Mouse (Mus musculus) heart, embryonic 14.5 days (tissue): ENCODE data around the gene Bmp7. TPM values are rescaled to one million over a fixed set of nuclear protein-coding genes. Genes with fewer than 3 reads are reported as not detected.

Experiments
- ATAC-seq: fragments of 200-750 bp; cut with Nextera tagmentation; 2 replicates; pipeline ENCODE4 v1.8.0; 2017; ENCODE audit warnings: low read depth, moderate TSS enrichment; ENCODE audit not compliant: insufficient number of reproducible peaks, insufficient read depth, low FRiP score
- H3K27ac ChIP-seq, 2 experiments: fragments of 200-500 bp in 1 of 2; fragments of 300-500 bp in 1 of 2; sonication (generic) in 1 of 2; replicated peaks in 1 of 2; 2 replicates each; pipeline ENCODE4 v1.5.1; 2012 to 2014; ENCODE audit warnings: low read depth in 2 of 2, low read length in 2 of 2, control low read depth in 1 of 2, mild to moderate bottlenecking in 1 of 2, mixed read lengths in 1 of 2; ENCODE audit not compliant: control insufficient read depth in 1 of 2, insufficient read depth in 1 of 2
- H3K27me3 ChIP-seq: fragments of 300-500 bp; sonication (generic); 2 replicates; pipeline ENCODE4 v1.6.1; 2014; ENCODE audit warnings: mild to moderate bottlenecking, low read length, control low read depth; ENCODE audit not compliant: control insufficient read depth, insufficient read depth
- H3K36me3 ChIP-seq: fragments of 300-500 bp; sonication (generic); 2 replicates; pipeline ENCODE4 v1.6.1; 2014; ENCODE audit warnings: mild to moderate bottlenecking, control low read depth, low read length, mixed read lengths; ENCODE audit not compliant: control insufficient read depth, insufficient read depth
- H3K4me1 ChIP-seq, 2 experiments: fragments of 200-500 bp in 1 of 2; fragments of 300-500 bp in 1 of 2; sonication (generic) in 1 of 2; 2 replicates each; pipeline ENCODE4 v1.6.1; 2012 to 2014; ENCODE audit warnings: low read length in 2 of 2, control low read depth in 1 of 2, mixed read lengths in 1 of 2; ENCODE audit not compliant: control insufficient read depth in 2 of 2, insufficient read depth in 2 of 2
- H3K4me2 ChIP-seq: fragments of 300-500 bp; sonication (generic); 2 replicates; pipeline ENCODE4 v1.6.1; 2014; ENCODE audit warnings: mild to moderate bottlenecking, low read length
- H3K4me3 ChIP-seq, 2 experiments: fragments of 200-500 bp in 1 of 2; fragments of 300-500 bp in 1 of 2; sonication (generic) in 1 of 2; 2 replicates each; pipeline ENCODE4 v1.5.1; 2012 to 2014; ENCODE audit warnings: low read length in 2 of 2, mild to moderate bottlenecking in 2 of 2, control low read depth in 1 of 2, low read depth in 1 of 2, moderate library complexity in 1 of 2; ENCODE audit not compliant: control insufficient read depth in 1 of 2, insufficient read depth in 1 of 2
- H3K9ac ChIP-seq: fragments of 300-500 bp; sonication (generic); 2 replicates; pipeline ENCODE4 v1.6.1; 2014; ENCODE audit warnings: mild to moderate bottlenecking, low read length
- H3K9me3 ChIP-seq: fragments of 300-500 bp; sonication (generic); 2 replicates; pipeline ENCODE4 v1.6.1; 2016; ENCODE audit warnings: low read length, control low read depth; ENCODE audit not compliant: control insufficient read depth
- WGBS: fragments of 180-500 bp; shearing (Covaris S2); extraction: QIAGEN DNeasy Blood & Tissue Kit; methylation state at CpG from one replicate; pipeline ENCODE4 v1.1.7; 2014; 5-methylcytosine and 5-hydroxymethylcytosine counted together
- microRNA-seq: library from miRNA; unstranded; fragments of <30 nt; microRNA quantifications from one replicate; pipeline ENCODE4, GENCODE M21; 2016
- polyA plus RNA-seq: library from polyadenylated mRNA; unstranded; fragments of >200 nt; fragmentation: Nextera tagmentation; extraction: Ambion mirVana; gene quantifications from 2 replicates; pipeline ENCODE4 v1.2.1, GENCODE M21; 2014

Bmp7 gene
- polyA plus RNA-seq, 1 experiment from 2014 or later, result 50.5 TPM

- H3K4me3 ChIP-seq, result no peak overlapping the region
- no peaks in the 10 kb centered on the region for H3K9me3 ChIP-seq
- peaks cover 3 to 6% of the 10 kb centered on the region in 2 experiments for H3K4me1 ChIP-seq
- no peak overlapping the region for H3K4me2 ChIP-seq
- H3K27me3 ChIP-seq, result peaks cover 22% of the 10 kb centered on the region; the same call in 1 of the 2 replicates
- WGBS, result 61% methylated on average over 7 of the region's 7 CpGs
- H3K36me3 ChIP-seq, result no peaks in the 10 kb centered on the region
- H3K9ac ChIP-seq, result no peak overlapping the region
- H3K27ac ChIP-seq, result no peak overlapping the region
- no peak for ATAC-seq
These were observed 112.6 kb downstream of the Bmp7 start for GRCm38 (mm10) chr2:172827564-172827963.

GRCm38 (mm10) chr2:172825785-172826145 is 114.4 kb downstream of the Bmp7 start:
- Histone ChIP-seq H3K27me3 (peaks cover 22% of the 10 kb centered on the region; the same call in 1 of the 2 replicates), H3K9ac (no peak overlapping the region)

DNA sequence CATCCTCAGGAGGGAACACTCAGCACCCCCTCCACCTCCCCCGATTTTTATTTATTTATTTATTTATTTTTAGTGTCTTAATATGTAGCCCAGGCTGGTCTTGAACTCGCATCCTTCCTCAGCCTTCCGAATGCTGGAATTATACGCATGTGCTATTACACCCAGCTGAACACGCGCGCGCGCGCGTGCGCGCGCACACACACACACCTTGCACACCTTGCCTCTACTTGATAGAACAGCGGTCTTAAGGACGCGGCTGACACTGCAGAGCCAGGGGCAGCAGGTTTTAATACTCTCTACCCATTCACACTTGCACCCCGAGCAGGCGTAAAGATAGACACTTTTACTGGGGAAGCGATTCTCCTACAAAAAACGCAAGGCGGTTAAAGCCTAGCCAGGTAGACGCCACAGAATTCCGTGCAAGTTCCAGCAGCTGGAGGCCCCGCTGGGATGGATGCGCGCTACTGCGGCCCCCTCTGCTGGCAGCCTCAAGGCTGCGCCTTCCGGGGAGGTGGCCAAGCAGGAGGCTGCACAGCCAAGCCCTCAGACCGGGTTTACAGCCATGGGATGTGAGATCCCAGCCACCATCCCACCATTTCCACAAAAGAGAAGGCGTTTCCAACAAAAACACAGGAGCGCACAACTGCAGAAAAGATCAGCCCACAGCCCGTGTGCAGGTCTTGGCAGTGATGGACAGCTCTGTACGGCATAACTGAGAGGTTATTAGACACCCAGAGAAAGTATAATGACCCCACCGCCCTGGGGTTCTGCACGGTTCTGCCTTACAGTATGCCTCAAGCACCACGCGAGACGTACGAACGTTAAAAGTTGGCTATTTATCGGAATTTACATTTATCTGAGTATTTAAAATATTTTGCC is 115.0 kb downstream of the Bmp7 start:
- no peak for ATAC-seq

More at GRCm38 (mm10) chr2:172825785-172826145, 114.4 kb downstream of the Bmp7 start:
- WGBS, result 73% methylated on average over 11 of the region's 11 CpGs
- H3K4me2 ChIP-seq, result no peak overlapping the region
- no peak overlapping the region for H3K4me3 ChIP-seq
- no peaks in the 10 kb centered on the region for H3K36me3 ChIP-seq
- ATAC-seq, result no peak
- H3K27ac ChIP-seq, result no peak overlapping the region
- no peaks in the 10 kb centered on the region for H3K9me3 ChIP-seq
- no peaks in the 10 kb centered on the region; a peak in 1 of 4 replicates for H3K4me1 ChIP-seq

DNA sequence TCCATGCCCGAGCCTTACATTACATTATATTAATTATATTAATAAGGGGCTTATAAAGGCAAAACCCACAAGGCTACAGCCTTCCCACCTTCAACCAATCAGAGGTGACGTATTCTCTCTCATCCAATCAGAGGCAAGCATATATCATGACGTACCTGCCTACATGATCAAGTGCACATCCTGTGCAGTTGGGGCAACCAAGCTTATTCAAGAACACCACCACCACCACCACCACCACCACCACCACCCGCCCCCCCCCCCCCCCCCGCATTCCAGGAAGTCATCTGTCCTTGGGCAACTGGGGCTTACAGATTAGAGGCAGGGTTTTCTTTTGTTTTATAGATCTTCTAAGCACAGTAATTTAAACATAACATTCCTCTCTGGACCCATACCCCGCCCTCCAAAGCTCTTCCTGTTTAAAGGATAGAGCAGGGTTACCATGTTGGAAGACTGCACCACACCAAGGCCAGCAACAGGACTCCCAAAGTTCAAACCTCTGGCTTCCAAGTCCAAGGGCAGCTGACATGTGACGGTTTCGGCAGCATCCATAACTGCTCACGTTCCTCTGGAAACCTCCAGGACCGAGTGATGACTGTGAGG is 121.4 kb downstream of the Bmp7 start:
- 79% methylated on average over 8 of the region's 10 CpGs for WGBS
- H3K4me2 ChIP-seq, result no peak overlapping the region
- H3K27me3 ChIP-seq, result peaks cover 6% of the 10 kb centered on the region; the same call in 1 of the 2 replicates
- no peak overlapping the region for H3K9ac ChIP-seq
- H3K36me3 ChIP-seq, result no peaks in the 10 kb centered on the region
- H3K27ac ChIP-seq, result no peak overlapping the region
- no peak for ATAC-seq
- no peak overlapping the region for H3K4me3 ChIP-seq
- no peaks in the 10 kb centered on the region for H3K9me3 ChIP-seq
- no peaks in the 10 kb centered on the region for H3K4me1 ChIP-seq

More for the DNA sequence above, 115.0 kb downstream of the Bmp7 start:
- no peaks in the 10 kb centered on the region for H3K9me3 ChIP-seq
- WGBS, result 15% methylated on average over 43 of the region's 43 CpGs
- peak overlapping the region; percentile 2 to 20; a peak in 2 of 4 replicates for H3K4me3 ChIP-seq
- peak overlapping the region; percentile 10; the same call in 1 of the 2 replicates for H3K9ac ChIP-seq
- H3K27me3 ChIP-seq, result peaks cover 22% of the 10 kb centered on the region; the same call in 1 of the 2 replicates
- no peaks in the 10 kb centered on the region; a peak in 1 of 4 replicates for H3K4me1 ChIP-seq
- H3K36me3 ChIP-seq, result no peaks in the 10 kb centered on the region
- H3K4me2 ChIP-seq, result peak overlapping the region; percentile 57
- H3K27ac ChIP-seq, result no peak overlapping the region

Small RNA genes lying within 50 kb of the gene (microRNA-seq; reads per million reads assigned to microRNA genes)
- gene Gm22773, result not detected

Other genes starting within 250 kb of the Bmp7 start
- gene Spo11, start 37.4 kb upstream of the Bmp7 start, polyA plus RNA-seq, result 0.32 TPM in 1 of 2 replicates, not detected in the other
- gene Rae1, start 59.8 kb upstream of the Bmp7 start, polyA plus RNA-seq, result 99.7 and 101 TPM in 2 replicates
- 126 and 129 TPM in 2 replicates for gene Rbm38, start 80.2 kb upstream of the Bmp7 start, polyA plus RNA-seq
- gene Ctcfl, start 179.2 kb upstream of the Bmp7 start, polyA plus RNA-seq, result 0.19 and 0.65 TPM in 2 replicates
- gene Pck1, start 212.7 kb upstream of the Bmp7 start, polyA plus RNA-seq, result not detected in 2 replicates